In genomic region chr2:130166311-130167214, GRCm38 (mm10) we compare ENCODE assay signal across 9 mouse cellular contexts. TPM values are rescaled to one million over a fixed set of nuclear protein-coding genes. Genes with fewer than 3 reads are reported as not detected.
DNase-seq lines count a peak whose midpoint lies in the region; ATAC-seq and TF ChIP-seq lines count a peak whose summit lies in the region.
"Had no signal": no experiment of that assay in that cellular context is flagged by ENCODE, and none has a peak within 500 bp of the region (broad histone marks: within the 10 kb centered on the region; RNA-seq: fewer than 3 reads in every experiment).

No protein-coding gene starts in this region.

- H3K27ac ChIP-seq in heart, embryonic 11.5 days (ENCODE audit: low read depth, low read length) = no peak overlapping the region
- H3K27ac ChIP-seq in stomach, postnatal 0 days (replicated peaks) = no peak overlapping the region
- H3K27ac ChIP-seq: limb, embryonic 13.5 days had no signal

- peaks cover 8% of the 10 kb centered on the region for H3K36me3 ChIP-seq in heart, embryonic 11.5 days (ENCODE audit: control insufficient read depth, insufficient read depth, low read length)
- H3K36me3 ChIP-seq in stomach, postnatal 0 days (ENCODE audit: control insufficient read depth, insufficient read depth, low read length) = peaks cover 11% of the 10 kb centered on the region

- intact Hi-C loops in heart, postnatal 36 days (cut with DNase I) = loop anchor here (1.0 to 5.0 kb wide), 3 partner anchors 97 to 284 kb away; no protein-coding TSS in a partner anchor

- no peak overlapping the region for H3K4me3 ChIP-seq in heart, embryonic 11.5 days (ENCODE audit: low read depth, low read length)
- no peak overlapping the region for H3K4me3 ChIP-seq in stomach, postnatal 0 days (ENCODE audit: low read depth, low read length)
- H3K4me3 ChIP-seq: limb, embryonic 13.5 days had no signal

- H3K4me1 ChIP-seq in heart, embryonic 11.5 days (ENCODE audit: control insufficient read depth, insufficient read depth, low read length) = no peaks in the 10 kb centered on the region
- H3K4me1 ChIP-seq in stomach, postnatal 0 days (replicated peaks; ENCODE audit: control insufficient read depth, insufficient read depth) = no peaks in the 10 kb centered on the region
- H3K4me1 ChIP-seq: limb, embryonic 13.5 days had no signal

- no peak for TF ChIP-seq EP300 in stomach, postnatal 0 days (optimal IDR thresholded peaks at IDR 0.05)

- H3K27me3 ChIP-seq in heart, embryonic 11.5 days (ENCODE audit: control insufficient read depth, insufficient read depth, low read length) = no peaks in the 10 kb centered on the region
- H3K27me3 ChIP-seq in stomach, postnatal 0 days (ENCODE audit: control insufficient read depth, insufficient read depth, low read length) = no peaks in the 10 kb centered on the region
- H3K27me3 ChIP-seq: limb, embryonic 13.5 days had no signal

- DNase-seq in heart, postnatal 4 days = peak; percentile 45
- peak; percentile 31 for DNase-seq in forelimb bud, embryonic 11.5 days (ENCODE audit: low read depth, low spot score)
- DNase-seq in kidney, postnatal 10 days = peak; percentile 39
- peak; percentile 74 for DNase-seq in lung, postnatal 10 days
- DNase-seq in stomach, postnatal 0 days (ENCODE audit: low spot score) = no peak
- DNase-seq in heart, postnatal 36 days = no peak

- peak; percentile 67 for TF ChIP-seq CTCF in stomach, postnatal 0 days (IDR thresholded peaks at IDR 0.05; ENCODE audit: low read depth)

- H3K9me3 ChIP-seq in heart, embryonic 11.5 days (replicated peaks; ENCODE audit: control insufficient read depth, low read length) = no peaks in the 10 kb centered on the region
- H3K9me3 ChIP-seq in stomach, postnatal 0 days (ENCODE audit: control insufficient read depth, low read length) = no peaks in the 10 kb centered on the region
- H3K9me3 ChIP-seq: limb, embryonic 13.5 days had no signal

- no peak for ATAC-seq in heart, embryonic 11.5 days (replicated peaks; ENCODE audit: insufficient number of reproducible peaks, low FRiP score, low TSS enrichment)
- peak; percentile 45; the same call in 1 of the 2 replicates for ATAC-seq in cerebellum, adult (ENCODE audit: insufficient number of reproducible peaks, low FRiP score, low TSS enrichment)
- ATAC-seq in stomach, postnatal 0 days (ENCODE audit: low FRiP score, low TSS enrichment) = peak; percentile 35; the same call in 1 of the 2 replicates

- WGBS in heart, embryonic 11.5 days (ENCODE audit: insufficient replicate concordance) = 66% methylated on average over 9 of the region's 9 CpGs
- WGBS in stomach, postnatal 0 days = 67% methylated on average over 9 of the region's 9 CpGs

- no peak overlapping the region for H3K4me2 ChIP-seq in heart, embryonic 11.5 days
- no peak overlapping the region for H3K4me2 ChIP-seq in stomach, postnatal 0 days (replicated peaks; ENCODE audit: low read depth)
- H3K4me2 ChIP-seq: limb, embryonic 13.5 days had no signal

- no peak overlapping the region for H3K9ac ChIP-seq in heart, embryonic 11.5 days (ENCODE audit: low read depth, low read length)
- no peak overlapping the region for H3K9ac ChIP-seq in stomach, postnatal 0 days (ENCODE audit: low read length)
- H3K9ac ChIP-seq: limb, embryonic 13.5 days had no signal

RNA-seq across cellular contexts. Expression of gene Snrpb, which starts 12.6 kb away (rescaled TPM):
- 100 to 1,000 TPM; 221 to 229 TPM for total RNA-seq in heart, postnatal 4 days (2021)
- polyA plus RNA-seq in heart, embryonic 11.5 days (2014; fragmentation: Nextera tagmentation; extraction: Ambion mirVana) = 455 and 479 TPM in 2 replicates
- polyA plus RNA-seq in stomach, postnatal 0 days (2015; fragmentation: Nextera tagmentation; extraction: Ambion mirVana) = 306 and 318 TPM in 2 replicates
- 100 to 1,000 TPM; 138 to 147 TPM for total RNA-seq in heart, postnatal 36 days (2021)

RNA-seq across cellular contexts. Expression of gene Tmc2, which starts 28.4 kb away (rescaled TPM):
- not detected for total RNA-seq in heart, postnatal 4 days (2021)
- not detected in 2 replicates for polyA plus RNA-seq in heart, embryonic 11.5 days (2014; fragmentation: Nextera tagmentation; extraction: Ambion mirVana)
- 0.02 TPM in 1 of 2 replicates, not detected in the other for polyA plus RNA-seq in stomach, postnatal 0 days (2015; fragmentation: Nextera tagmentation; extraction: Ambion mirVana)
- total RNA-seq in heart, postnatal 36 days (2021) = not detected
- polyA plus RNA-seq: limb, embryonic 13.5 days had no signal

RNA-seq across cellular contexts. Expression of gene Tgm6, which starts 54.3 kb away (rescaled TPM):
- not detected for total RNA-seq in heart, postnatal 4 days (2021)
- polyA plus RNA-seq in heart, embryonic 11.5 days (2014; fragmentation: Nextera tagmentation; extraction: Ambion mirVana) = not detected in 2 replicates
- not detected in 2 replicates for polyA plus RNA-seq in stomach, postnatal 0 days (2015; fragmentation: Nextera tagmentation; extraction: Ambion mirVana)
- not detected for total RNA-seq in heart, postnatal 36 days (2021)
- polyA plus RNA-seq: limb, embryonic 13.5 days had no signal

Comparison
In these comparisons a context has a peak if more than half of its experiments do, and no peak if none do; other contexts are left out.
1. DNase-seq: peak in heart, postnatal 4 days (single experiment), forelimb bud, embryonic 11.5 days (single experiment), kidney, postnatal 10 days (single experiment) and lung, postnatal 10 days (single experiment); none in stomach, postnatal 0 days (single experiment) and heart, postnatal 36 days (0 of 2).